ENCODE assay signal across 8 mouse cellular contexts in the genomic region with DNA sequence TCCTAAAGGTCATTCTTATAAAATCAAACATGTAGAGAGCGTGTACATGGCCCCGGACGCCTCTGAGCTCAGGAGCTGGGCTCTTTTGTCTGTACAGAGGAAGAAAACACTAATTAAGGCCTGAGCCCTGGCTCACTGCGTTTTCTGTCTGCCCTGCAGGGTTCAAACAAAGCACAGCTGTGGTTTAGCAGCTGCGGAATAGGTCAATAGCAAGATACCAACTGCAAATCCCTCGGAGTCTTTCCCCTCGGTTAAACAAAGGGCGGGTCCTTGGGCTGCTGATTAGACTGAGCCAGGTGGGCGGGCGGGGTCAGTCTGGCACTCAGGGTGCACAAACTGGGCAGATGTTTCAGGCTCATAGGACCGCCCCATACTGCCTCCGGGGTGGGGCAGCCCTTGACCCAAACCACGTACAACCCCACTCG. TPM values are rescaled to one million over a fixed set of nuclear protein-coding genes. Genes with fewer than 3 reads are reported as not detected.
DNase-seq lines count a peak whose midpoint lies in the region; ATAC-seq and TF ChIP-seq lines count a peak whose summit lies in the region.

No protein-coding gene starts in this region.

- H3K9ac ChIP-seq in kidney, postnatal 0 days (ENCODE audit: low read depth, low read length), result no peak overlapping the region
- H3K9ac ChIP-seq in embryonic facial prominence, embryonic 15.5 days, result no peak overlapping the region
- no peak overlapping the region for H3K9ac ChIP-seq in liver, embryonic 11.5 days (ENCODE audit: low read depth, low read length)

- DNase-seq in kidney, postnatal 0 days (ENCODE audit: low spot score), result peak; percentile 22
- no peak for DNase-seq in kidney, adult 9 months
- peak; percentile 46 for DNase-seq in liver, embryonic 11.5 days (ENCODE audit: low spot score)
- peak; percentile 86 for DNase-seq in retina, postnatal 1 day
- DNase-seq in left cerebral cortex, adult 11 months (ENCODE audit: low spot score), result no peak
- no peak for DNase-seq in adrenal gland, postnatal 36 days
- no peak for DNase-seq in left cerebral cortex, adult 8-10 months (ENCODE audit: low spot score in 2 of 2)

- TF ChIP-seq CTCF in kidney, postnatal 0 days (IDR thresholded peaks at IDR 0.05; ENCODE audit: low read depth), result no peak

- H3K9me3 ChIP-seq in kidney, postnatal 0 days (replicated peaks; ENCODE audit: low read length), result no peaks in the 10 kb centered on the region
- H3K9me3 ChIP-seq in embryonic facial prominence, embryonic 15.5 days (replicated peaks), result no peaks in the 10 kb centered on the region
- no peaks in the 10 kb centered on the region for H3K9me3 ChIP-seq in liver, embryonic 11.5 days (ENCODE audit: control insufficient read depth, low read length)

- no peak for ATAC-seq in kidney, postnatal 0 days (replicated peaks; ENCODE audit: low FRiP score, low read depth)
- ATAC-seq in embryonic facial prominence, embryonic 15.5 days (ENCODE audit: insufficient number of reproducible peaks, low FRiP score, low TSS enrichment, low read depth), result peak; percentile 80; the same call in 1 of the 2 replicates
- ATAC-seq in liver, embryonic 11.5 days (replicated peaks; ENCODE audit: low FRiP score), result peak; percentile 39; the same call in 1 of the 2 replicates

- no peak overlapping the region for H3K4me3 ChIP-seq in kidney, postnatal 0 days (replicated peaks; ENCODE audit: low read depth, low read length)
- H3K4me3 ChIP-seq in embryonic facial prominence, embryonic 15.5 days (replicated peaks), result no peak overlapping the region
- no peak overlapping the region for H3K4me3 ChIP-seq in liver, embryonic 11.5 days (ENCODE audit: low read depth, low read length)

- H3K4me1 ChIP-seq in kidney, postnatal 0 days (replicated peaks; ENCODE audit: insufficient read depth, low read length), result peaks cover 4% of the 10 kb centered on the region; the same call in 1 of the 2 replicates
- no peaks in the 10 kb centered on the region; the same call in 1 of the 2 replicates for H3K4me1 ChIP-seq in embryonic facial prominence, embryonic 15.5 days
- H3K4me1 ChIP-seq in liver, embryonic 11.5 days (replicated peaks; ENCODE audit: control insufficient read depth, insufficient read depth, low read length), result peaks cover 4% of the 10 kb centered on the region

- no peak overlapping the region for H3K4me2 ChIP-seq in kidney, postnatal 0 days (ENCODE audit: low read length)
- H3K4me2 ChIP-seq in embryonic facial prominence, embryonic 15.5 days (replicated peaks), result no peak overlapping the region
- H3K4me2 ChIP-seq in liver, embryonic 11.5 days, result no peak overlapping the region

- 43% methylated on average over 14 of the region's 14 CpGs for WGBS in kidney, postnatal 0 days
- WGBS in embryonic facial prominence, embryonic 15.5 days, result 38% methylated on average over 14 of the region's 14 CpGs
- 46% methylated on average over 14 of the region's 14 CpGs for WGBS in liver, embryonic 11.5 days

- H3K27ac ChIP-seq in kidney, postnatal 0 days, result no peak overlapping the region
- no peak overlapping the region for H3K27ac ChIP-seq in embryonic facial prominence, embryonic 15.5 days (replicated peaks)
- no peak overlapping the region for H3K27ac ChIP-seq in liver, embryonic 11.5 days (ENCODE audit: low read depth, low read length)

- H3K27me3 ChIP-seq in kidney, postnatal 0 days (ENCODE audit: insufficient read depth, low read length), result no peaks in the 10 kb centered on the region
- H3K27me3 ChIP-seq in embryonic facial prominence, embryonic 15.5 days, result no peaks in the 10 kb centered on the region
- no peaks in the 10 kb centered on the region for H3K27me3 ChIP-seq in liver, embryonic 11.5 days (replicated peaks; ENCODE audit: control insufficient read depth, insufficient read depth, low read length)

- H3K36me3 ChIP-seq in kidney, postnatal 0 days (ENCODE audit: insufficient read depth, low read length), result no peaks in the 10 kb centered on the region
- no peaks in the 10 kb centered on the region for H3K36me3 ChIP-seq in embryonic facial prominence, embryonic 15.5 days
- H3K36me3 ChIP-seq in liver, embryonic 11.5 days (ENCODE audit: control insufficient read depth, insufficient read depth, low read length), result no peaks in the 10 kb centered on the region

RNA-seq across cellular contexts. Expression of a gene that starts 28.7 kb away (rescaled TPM):
- 23.0 and 23.2 TPM in 2 replicates for polyA plus RNA-seq in kidney, postnatal 0 days (2015; fragmentation: Nextera tagmentation; extraction: Ambion mirVana)
- 25.0 and 25.1 TPM in 2 replicates for polyA plus RNA-seq in embryonic facial prominence, embryonic 15.5 days (2015; fragmentation: Nextera tagmentation; extraction: Ambion mirVana)
- polyA plus RNA-seq in liver, embryonic 11.5 days (2014; fragmentation: Nextera tagmentation; extraction: Ambion mirVana), result 26.1 and 30.3 TPM in 2 replicates
- 10 to 100 TPM; 32.4 to 37.3 TPM for total RNA-seq in adrenal gland, postnatal 36 days (2021)
- 10 to 100 TPM; 58.3 to 63.5 (median 62.4) TPM for total RNA-seq in left cerebral cortex, adult 8-10 months (2022)

RNA-seq across cellular contexts. Expression of a gene that starts 51.7 kb away (rescaled TPM):
- polyA plus RNA-seq in kidney, postnatal 0 days (2015; fragmentation: Nextera tagmentation; extraction: Ambion mirVana), result 0.36 TPM in 1 of 2 replicates, not detected in the other
- 1.1 and 1.2 TPM in 2 replicates for polyA plus RNA-seq in embryonic facial prominence, embryonic 15.5 days (2015; fragmentation: Nextera tagmentation; extraction: Ambion mirVana)
- not detected in 2 replicates for polyA plus RNA-seq in liver, embryonic 11.5 days (2014; fragmentation: Nextera tagmentation; extraction: Ambion mirVana)
- total RNA-seq in adrenal gland, postnatal 36 days (2021), result not detected
- not detected for total RNA-seq in left cerebral cortex, adult 8-10 months (2022)

Comparison
In these comparisons a context has a peak if more than half of its experiments do, and no peak if none do; other contexts are left out.
1. DNase-seq: peak in kidney, postnatal 0 days (single experiment), liver, embryonic 11.5 days (single experiment) and retina, postnatal 1 day (single experiment); none in kidney, adult 9 months (single experiment), left cerebral cortex, adult 11 months (single experiment), adrenal gland, postnatal 36 days (0 of 2) and left cerebral cortex, adult 8-10 months (0 of 2).